Mouse (Mus musculus): ENCODE data around the gene Lancl1. TPM values are rescaled to one million over a fixed set of nuclear protein-coding genes. Genes with fewer than 3 reads are reported as not detected.

The Lancl1 gene
- polyA plus RNA-seq, 2 experiments: 139 to 156 TPM

GRCm38 (mm10) chr1:67001367-67001766, 37.3 kb downstream of the Lancl1 start:
- Histone ChIP-seq H3K27ac (replicated peaks; ENCODE audit: low read depth, low read length) (no peak overlapping the region), H3K4me2 (replicated peaks; ENCODE audit: low read depth, low read length, severe bottlenecking) (no peak overlapping the region), H3K9me3 (ENCODE audit: control insufficient read depth, low read length) (no peaks in the 10 kb centered on the region), H3K4me3 (replicated peaks; ENCODE audit: low read length) (no peak overlapping the region), H3K9ac (ENCODE audit: low read depth, low read length, severe bottlenecking) (no peak overlapping the region), H3K36me3 (ENCODE audit: control insufficient read depth, insufficient read depth, low read length) (peaks cover 43% of the 10 kb centered on the region), H3K27me3 (ENCODE audit: control insufficient read depth, insufficient read depth, low read length) (no peaks in the 10 kb centered on the region), H3K4me1 (ENCODE audit: control insufficient read depth, insufficient read depth, low read length) (0 out of 2 replicates have a peak, but pooled peaks cover 3% of the 10 kb centered on the region)
- no peak for TF ChIP-seq POLR2A (IDR thresholded peaks at IDR 0.05; ENCODE audit: borderline replicate concordance, extremely low read depth, insufficient read depth, insufficient read length)
- DNase-seq (ENCODE audit: low spot score) (no peak), ATAC-seq (ENCODE audit: low FRiP score, low read depth) (no peak)
- 83% methylated on average over 1 of the region's 1 CpGs for WGBS

- Histone ChIP-seq H3K4me1 (ENCODE audit: control insufficient read depth, insufficient read depth, low read length) (0 out of 2 replicates have a peak, but pooled peaks cover 3% of the 10 kb centered on the region), H3K36me3 (ENCODE audit: control insufficient read depth, insufficient read depth, low read length) (peaks cover 36% of the 10 kb centered on the region), H3K27me3 (ENCODE audit: control insufficient read depth, insufficient read depth, low read length) (no peaks in the 10 kb centered on the region), H3K9ac (ENCODE audit: low read depth, low read length, severe bottlenecking) (no peak overlapping the region), H3K4me3 (replicated peaks; ENCODE audit: low read length) (no peak overlapping the region), H3K27ac (replicated peaks; ENCODE audit: low read depth, low read length) (no peak overlapping the region), H3K4me2 (replicated peaks; ENCODE audit: low read depth, low read length, severe bottlenecking) (no peak overlapping the region), H3K9me3 (ENCODE audit: control insufficient read depth, low read length) (no peaks in the 10 kb centered on the region)
- no peak for TF ChIP-seq POLR2A (IDR thresholded peaks at IDR 0.05; ENCODE audit: borderline replicate concordance, extremely low read depth, insufficient read depth, insufficient read length)
- ATAC-seq (ENCODE audit: low FRiP score, low read depth): no peak
- DNase-seq (ENCODE audit: low spot score): no peak
- WGBS: 61% methylated on average over 3 of the region's 3 CpGs
Observed at GRCm38 (mm10) chr1:67000484-67000883, 38.2 kb downstream of the Lancl1 start.

GRCm38 (mm10) chr1:66998601-66999000, 40.1 kb downstream of the Lancl1 start:
- ATAC-seq (ENCODE audit: low FRiP score, low read depth): no peak
- Histone ChIP-seq H3K4me1 (ENCODE audit: control insufficient read depth, insufficient read depth, low read length) (0 out of 2 replicates have a peak, but pooled peaks cover 3% of the 10 kb centered on the region), H3K27ac (replicated peaks; ENCODE audit: low read depth, low read length) (no peak overlapping the region), H3K27me3 (ENCODE audit: control insufficient read depth, insufficient read depth, low read length) (no peaks in the 10 kb centered on the region), H3K9ac (ENCODE audit: low read depth, low read length, severe bottlenecking) (no peak overlapping the region), H3K4me3 (replicated peaks; ENCODE audit: low read length) (no peak overlapping the region), H3K36me3 (ENCODE audit: control insufficient read depth, insufficient read depth, low read length) (peaks cover 17% of the 10 kb centered on the region), H3K9me3 (ENCODE audit: control insufficient read depth, low read length) (no peaks in the 10 kb centered on the region), H3K4me2 (replicated peaks; ENCODE audit: low read depth, low read length, severe bottlenecking) (no peak overlapping the region)
- no peak for DNase-seq (ENCODE audit: low spot score)
- 94% methylated on average over 1 of the region's 1 CpGs for WGBS
- TF ChIP-seq POLR2A (IDR thresholded peaks at IDR 0.05; ENCODE audit: borderline replicate concordance, extremely low read depth, insufficient read depth, insufficient read length): no peak

- Histone ChIP-seq H3K4me3 (replicated peaks; ENCODE audit: low read length) (no peak overlapping the region), H3K27ac (replicated peaks; ENCODE audit: low read depth, low read length) (no peak overlapping the region), H3K9ac (ENCODE audit: low read depth, low read length, severe bottlenecking) (no peak overlapping the region), H3K27me3 (ENCODE audit: control insufficient read depth, insufficient read depth, low read length) (no peaks in the 10 kb centered on the region), H3K9me3 (ENCODE audit: control insufficient read depth, low read length) (no peaks in the 10 kb centered on the region), H3K4me1 (ENCODE audit: control insufficient read depth, insufficient read depth, low read length) (0 out of 2 replicates have a peak, but pooled peaks cover 3% of the 10 kb centered on the region), H3K36me3 (ENCODE audit: control insufficient read depth, insufficient read depth, low read length) (peaks cover 13% of the 10 kb centered on the region), H3K4me2 (replicated peaks; ENCODE audit: low read depth, low read length, severe bottlenecking) (no peak overlapping the region)
- ATAC-seq (ENCODE audit: low FRiP score, low read depth): no peak
- WGBS: 89% methylated on average over 4 of the region's 4 CpGs
- no peak for DNase-seq (ENCODE audit: low spot score)
- TF ChIP-seq POLR2A (IDR thresholded peaks at IDR 0.05; ENCODE audit: borderline replicate concordance, extremely low read depth, insufficient read depth, insufficient read length): no peak
Observed at GRCm38 (mm10) chr1:66998188-66998587, 40.5 kb downstream of the Lancl1 start.

- 74% methylated on average over 2 of the region's 2 CpGs for WGBS
- Histone ChIP-seq H3K36me3 (ENCODE audit: control insufficient read depth, insufficient read depth, low read length) (peaks cover 4% of the 10 kb centered on the region; the same call in 1 of the 2 replicates), H3K27me3 (ENCODE audit: control insufficient read depth, insufficient read depth, low read length) (no peaks in the 10 kb centered on the region), H3K9me3 (ENCODE audit: control insufficient read depth, low read length) (no peaks in the 10 kb centered on the region), H3K4me1 (ENCODE audit: control insufficient read depth, insufficient read depth, low read length) (0 out of 2 replicates have a peak, but pooled peaks cover 3% of the 10 kb centered on the region), H3K4me3 (replicated peaks; ENCODE audit: low read length) (no peak overlapping the region), H3K4me2 (replicated peaks; ENCODE audit: low read depth, low read length, severe bottlenecking) (no peak overlapping the region), H3K27ac (replicated peaks; ENCODE audit: low read depth, low read length) (no peak overlapping the region), H3K9ac (ENCODE audit: low read depth, low read length, severe bottlenecking) (no peak overlapping the region)
- ATAC-seq (ENCODE audit: low FRiP score, low read depth) (no peak), DNase-seq (ENCODE audit: low spot score) (no peak)
- no peak for TF ChIP-seq POLR2A (IDR thresholded peaks at IDR 0.05; ENCODE audit: borderline replicate concordance, extremely low read depth, insufficient read depth, insufficient read length)
Observed at GRCm38 (mm10) chr1:66996819-66997218, 41.9 kb downstream of the Lancl1 start.

GRCm38 (mm10) chr1:66992764-66993163, 45.9 kb downstream of the Lancl1 start:
- H3K4me2 ChIP-seq (replicated peaks; ENCODE audit: low read depth, low read length, severe bottlenecking): no peak overlapping the region
- H3K36me3 ChIP-seq (ENCODE audit: control insufficient read depth, insufficient read depth, low read length): no peaks in the 10 kb centered on the region
- H3K4me1 ChIP-seq (ENCODE audit: control insufficient read depth, insufficient read depth, low read length): no peaks in the 10 kb centered on the region
- DNase-seq (ENCODE audit: low spot score): peak; percentile 86
- no peak overlapping the region for H3K4me3 ChIP-seq (replicated peaks; ENCODE audit: low read length)
- H3K27ac ChIP-seq (replicated peaks; ENCODE audit: low read depth, low read length): no peak overlapping the region
- peak; percentile 53; the same call in 1 of the 2 replicates for ATAC-seq (ENCODE audit: low FRiP score, low read depth)
- H3K9ac ChIP-seq (ENCODE audit: low read depth, low read length, severe bottlenecking): no peak overlapping the region
- no peak for TF ChIP-seq POLR2A (IDR thresholded peaks at IDR 0.05; ENCODE audit: borderline replicate concordance, extremely low read depth, insufficient read depth, insufficient read length)
- H3K9me3 ChIP-seq (ENCODE audit: control insufficient read depth, low read length): no peaks in the 10 kb centered on the region
- H3K27me3 ChIP-seq (ENCODE audit: control insufficient read depth, insufficient read depth, low read length): no peaks in the 10 kb centered on the region

Measured in limb, embryonic 14.5 days (tissue).